Mouse (Mus musculus) spleen, postnatal 4 days (tissue): ENCODE results near the gene Gna15.

Experiments
- DNase-seq, 2 experiments: peaks; one replicate each; pipeline ENCODE4 v3.0.0; 2022; ENCODE audit warnings: low spot score in 2 of 2

Gene Gna15

DNA sequence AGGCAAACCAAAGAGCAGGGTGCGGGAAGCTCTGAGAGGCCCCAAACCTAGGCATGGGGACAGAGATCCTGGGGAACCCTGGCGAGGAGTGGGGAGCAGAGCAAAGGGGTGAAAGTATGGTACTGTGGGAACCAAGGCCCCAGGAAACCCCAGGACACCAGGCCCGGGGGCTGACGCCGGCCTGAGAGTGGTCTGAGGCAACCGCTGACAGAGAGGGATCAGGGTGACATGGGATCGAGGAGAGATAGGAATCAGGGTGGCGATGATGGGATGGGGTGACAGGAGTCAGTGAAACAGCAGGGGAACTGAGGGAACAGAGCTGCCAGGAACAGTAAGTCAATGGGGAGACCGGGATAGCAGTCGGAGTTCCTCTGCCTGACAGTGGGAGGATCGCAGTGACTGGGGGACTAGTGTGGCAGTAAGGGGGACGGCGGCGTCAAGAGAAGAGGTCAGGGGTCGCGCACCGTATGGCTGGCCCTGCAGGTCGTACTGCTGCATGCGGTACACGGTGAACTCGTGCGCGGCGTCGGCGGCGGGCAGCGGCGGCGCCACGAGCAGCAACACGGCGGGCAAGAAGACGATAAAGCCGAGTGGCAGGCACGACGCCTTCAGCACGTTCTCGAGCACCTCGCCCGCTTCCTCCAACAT lies 28.3 kb downstream of the Gna15 start:
- DNase-seq, result no peak

DNA sequence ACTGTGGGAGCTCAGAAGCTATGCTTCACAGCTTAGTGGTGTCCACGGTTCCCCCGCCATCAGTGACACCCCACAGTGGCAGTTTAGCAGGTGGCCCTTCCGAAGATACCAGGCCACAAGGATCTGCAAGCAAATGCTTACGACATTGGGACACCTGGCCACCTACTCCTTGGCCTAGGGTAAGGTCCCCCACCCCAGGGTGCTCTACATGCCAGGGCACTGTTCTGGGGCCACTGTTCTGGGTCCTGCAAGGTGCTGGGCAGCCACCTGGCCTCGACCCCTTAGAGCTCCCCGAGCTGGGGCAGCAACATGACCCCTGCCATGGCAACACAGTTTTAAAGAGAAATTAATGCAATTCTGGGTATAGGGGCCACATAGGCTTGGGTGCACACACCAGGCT lies 28.9 kb downstream of the Gna15 start:
- no peak for DNase-seq

- no peak for DNase-seq
Measured at GRCm38 (mm10) chr10:81494260-81495041, 29.6 kb downstream of the Gna15 start.

GRCm38 (mm10) chr10:81493601-81494220 lies 30.3 kb downstream of the Gna15 start:
- no peak for DNase-seq

DNA sequence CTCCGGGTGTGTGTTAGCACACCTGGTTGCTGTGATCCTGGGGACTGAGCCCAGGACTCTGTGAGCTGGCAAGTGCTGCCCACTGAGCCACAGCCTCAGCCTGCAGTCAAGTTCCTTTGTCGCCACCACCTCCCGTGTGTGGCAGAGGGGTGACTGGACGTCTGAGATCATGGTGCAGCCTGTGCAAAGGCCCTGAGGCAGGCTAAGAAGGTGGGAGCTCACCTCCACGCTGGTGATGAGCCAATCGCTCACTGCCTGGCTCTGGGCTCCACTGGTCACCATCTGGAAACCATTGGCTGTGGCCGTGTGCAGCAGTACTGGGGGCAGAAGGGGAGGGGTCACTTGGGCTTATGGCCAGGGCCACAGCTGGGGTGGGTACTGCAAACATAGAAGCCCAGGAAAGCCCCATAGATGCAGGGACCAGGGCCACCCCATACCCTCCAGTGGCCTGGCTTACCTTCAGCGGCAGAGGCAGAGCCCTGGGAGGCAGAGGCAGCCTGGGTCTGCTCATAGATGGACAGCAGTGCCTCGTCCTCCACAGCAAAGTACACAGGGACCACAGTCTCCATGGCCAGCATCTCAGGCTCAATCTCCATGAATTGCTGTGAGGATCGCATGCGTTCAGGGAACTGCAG lies 31.3 kb downstream of the Gna15 start:
- DNase-seq, result no peak

DNA sequence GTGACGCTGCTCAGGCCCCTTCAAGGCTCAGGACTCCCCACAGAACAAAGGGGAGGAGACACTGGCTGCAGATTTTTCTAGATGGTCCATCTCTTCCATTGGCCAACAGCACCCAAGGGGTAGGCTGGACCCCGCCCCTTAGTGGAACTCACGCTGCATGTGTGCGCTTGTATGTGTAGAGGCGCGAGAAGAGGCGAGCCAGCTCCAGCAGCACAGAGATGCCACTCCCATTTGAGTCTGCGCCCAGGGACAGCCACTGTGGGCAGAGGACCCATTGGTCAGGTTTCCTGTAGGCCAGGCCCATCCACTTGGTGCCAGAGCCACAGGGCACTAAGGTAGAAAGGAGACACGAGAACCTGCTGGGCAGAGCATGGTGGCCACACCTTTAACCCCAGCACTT lies 33.0 kb downstream of the Gna15 start:
- no peak for DNase-seq

GRCm38 (mm10) chr10:81489941-81490340 lies 34.1 kb downstream of the Gna15 start:
- DNase-seq, result no peak

DNA sequence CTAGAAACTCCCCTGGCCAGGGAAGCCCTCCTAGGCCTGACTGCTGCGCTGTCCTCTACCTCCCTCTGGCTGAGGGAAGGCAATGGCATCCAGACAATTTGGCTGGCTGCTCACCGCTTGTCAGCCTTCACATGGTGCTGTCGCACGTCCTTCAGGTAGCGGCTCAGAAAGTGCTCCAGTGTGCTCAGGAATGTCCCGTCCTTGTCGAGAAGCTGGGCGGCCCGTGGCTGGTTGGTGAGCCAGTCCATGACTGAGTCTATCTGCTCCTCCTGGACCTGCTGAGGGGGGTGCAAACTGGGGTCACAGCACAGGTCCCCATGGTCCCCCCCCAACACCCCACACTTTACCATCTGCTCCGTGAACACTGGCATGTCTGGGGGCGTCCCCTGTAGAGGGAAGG lies 35.9 kb downstream of the Gna15 start:
- DNase-seq, result no peak

GRCm38 (mm10) chr10:81486496-81486895 lies 37.5 kb downstream of the Gna15 start:
- no peak for DNase-seq

- no peak for DNase-seq
Measured at GRCm38 (mm10) chr10:81485479-81486018, 38.5 kb downstream of the Gna15 start.

DNA sequence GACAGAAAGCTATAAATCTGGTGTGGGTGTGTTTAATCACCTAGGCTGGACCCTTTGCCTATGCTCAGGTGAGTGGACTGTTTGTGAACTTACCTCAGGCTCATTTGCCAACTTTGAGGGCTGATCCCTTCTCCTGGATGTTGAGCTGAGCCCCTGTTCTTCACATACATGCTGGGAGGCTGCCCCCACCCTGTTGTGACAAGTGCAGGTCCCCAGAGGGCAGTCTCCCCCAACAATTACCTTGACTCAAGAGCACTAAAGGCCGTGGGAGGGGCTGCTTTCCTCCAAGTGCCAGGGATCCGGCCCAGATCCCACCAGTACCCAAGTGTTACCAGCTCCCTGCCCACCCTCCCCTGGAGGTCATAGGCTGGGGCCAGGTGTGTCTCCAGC lies 39.0 kb downstream of the Gna15 start:
- no peak for DNase-seq

GRCm38 (mm10) chr10:81484441-81485059 lies 39.5 kb downstream of the Gna15 start:
- DNase-seq, result no peak

- DNase-seq, result no peak
Measured at GRCm38 (mm10) chr10:81483983-81484382, 40.0 kb downstream of the Gna15 start.

- DNase-seq, result peak; percentile 54 to 87
Measured at GRCm38 (mm10) chr10:81482533-81482889, 41.5 kb downstream of the Gna15 start, which contains the start of gene Celf5. Celf5 (minus strand) TSS chr10:81482709.

GRCm38 (mm10) chr10:81481605-81482532 lies 42.2 kb downstream of the Gna15 start:
- no peak for DNase-seq

- no peak for DNase-seq
Measured at GRCm38 (mm10) chr10:81474461-81474860, 49.6 kb downstream of the Gna15 start.

- no peak for DNase-seq
Measured at GRCm38 (mm10) chr10:81473003-81473451, 51.0 kb downstream of the Gna15 start.

DNA sequence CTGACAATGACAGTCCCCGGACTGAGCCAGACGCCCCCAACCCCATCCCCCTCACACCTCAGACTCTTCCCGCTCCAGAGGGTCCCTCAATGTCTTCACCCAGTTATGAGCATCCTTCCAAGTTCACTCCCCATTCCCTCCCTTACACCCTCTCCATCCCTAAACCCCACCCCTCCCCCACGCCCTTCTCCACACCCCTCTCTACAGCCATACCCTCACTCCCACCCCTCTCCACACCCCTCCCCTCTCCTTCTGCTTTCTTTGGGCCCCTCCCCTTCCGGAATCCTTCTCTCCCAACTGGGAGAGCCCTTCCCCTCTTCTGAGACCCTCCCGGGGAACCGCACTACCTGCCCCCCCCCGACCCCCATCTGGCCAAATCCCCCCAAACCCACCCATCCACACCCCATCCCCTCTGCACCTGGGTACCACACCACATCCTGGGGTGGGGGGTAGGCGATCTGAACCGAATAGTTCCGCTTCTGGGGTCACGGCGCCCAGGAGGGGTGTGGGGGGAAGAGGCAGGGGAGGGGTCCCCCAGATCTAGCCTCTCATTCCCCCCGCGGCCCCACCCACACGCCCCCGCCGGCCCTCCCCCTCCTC lies 51.5 kb downstream of the Gna15 start:
- no peak for DNase-seq

DNA sequence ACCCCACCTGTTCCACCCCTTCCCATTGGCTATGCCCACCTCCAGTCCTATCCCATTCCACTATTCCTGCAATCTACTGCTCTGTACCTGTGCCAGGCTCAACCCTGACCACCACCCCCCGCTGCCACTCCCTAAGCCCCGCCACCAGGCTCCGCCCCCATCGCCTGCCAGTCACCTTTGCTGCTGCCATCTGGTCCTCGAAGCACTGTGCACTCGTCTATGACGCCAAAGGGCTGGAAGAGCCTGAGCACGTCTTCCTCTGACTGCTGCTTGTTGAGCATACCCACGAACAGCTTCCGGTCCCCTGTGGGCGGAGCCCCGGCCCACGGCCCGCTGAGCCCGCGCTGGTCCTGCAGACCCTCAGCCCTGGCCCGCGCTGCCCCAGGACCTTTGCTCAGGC lies 53.6 kb downstream of the Gna15 start:
- DNase-seq, result no peak

DNA sequence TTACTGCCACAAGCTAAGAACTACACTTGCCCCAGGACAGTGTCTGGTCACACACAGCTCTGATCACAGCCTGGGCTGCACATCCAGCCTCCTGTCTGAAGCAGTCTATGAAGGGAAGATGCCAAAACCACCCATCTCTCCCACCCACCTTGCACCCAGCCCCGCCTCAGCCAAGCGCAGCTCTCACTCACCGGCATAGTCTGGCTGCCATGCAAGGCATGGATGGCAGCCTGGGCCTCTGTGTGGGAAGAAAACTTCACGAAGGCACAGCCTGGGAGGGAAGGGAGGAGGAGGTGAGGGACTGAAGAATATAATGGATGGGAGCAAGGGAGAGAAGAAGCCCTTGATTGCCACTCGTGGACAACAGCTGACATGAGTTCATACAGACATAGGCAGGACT lies 54.8 kb downstream of the Gna15 start:
- DNase-seq, result no peak
